Mouse (Mus musculus) embryonic facial prominence, embryonic 10.5 days (tissue): ENCODE measurements around the gene Sertad4. TPM values are rescaled to one million over a fixed set of nuclear protein-coding genes. Genes with fewer than 3 reads are reported as not detected.

Experiments used
- DNase-seq: peaks from one replicate; pipeline ENCODE4 v3.0.0-alpha.2; 2017; ENCODE audit warnings: low spot score
- H3K27ac ChIP-seq: fragments of 300-500 bp; sonication (generic); replicated peaks from 2 replicates; pipeline ENCODE4 v1.5.1; 2016; ENCODE audit warnings: mild to moderate bottlenecking
- H3K27me3 ChIP-seq: fragments of 300-500 bp; sonication (generic); replicated peaks from 2 replicates; pipeline ENCODE4 v1.6.1; 2016; ENCODE audit warnings: low read depth, mild to moderate bottlenecking; ENCODE audit not compliant: poor library complexity, severe bottlenecking
- H3K36me3 ChIP-seq: fragments of 300-500 bp; sonication (generic); replicated peaks from 2 replicates; pipeline ENCODE4 v1.6.1; 2016; ENCODE audit warnings: mild to moderate bottlenecking, moderate library complexity
- H3K4me1 ChIP-seq: fragments of 300-500 bp; sonication (generic); 2 replicates; pipeline ENCODE4 v1.6.1; 2016
- H3K4me3 ChIP-seq: fragments of 300-500 bp; sonication (generic); 2 replicates; pipeline ENCODE4 v1.5.1; 2016; ENCODE audit warnings: mild to moderate bottlenecking, moderate library complexity
- H3K9me3 ChIP-seq: fragments of 300-500 bp; sonication (generic); 2 replicates; pipeline ENCODE4 v1.6.1; 2016; ENCODE audit warnings: mild to moderate bottlenecking
- WGBS: fragments of 180-500 bp; shearing (Covaris S2); methylation state at CpG from one replicate; pipeline ENCODE4 v1.1.7; 2016; 5-methylcytosine and 5-hydroxymethylcytosine counted together
- polyA plus RNA-seq: library from polyadenylated mRNA; unstranded; fragments of >200 nt; fragmentation: Nextera tagmentation; extraction: Ambion mirVana; gene quantifications from 2 replicates; pipeline ENCODE4 v1.2.1, GENCODE M21; 2016

Sertad4 gene
- polyA plus RNA-seq, 1 experiment from 2014 or later: 33.4 TPM

DNA sequence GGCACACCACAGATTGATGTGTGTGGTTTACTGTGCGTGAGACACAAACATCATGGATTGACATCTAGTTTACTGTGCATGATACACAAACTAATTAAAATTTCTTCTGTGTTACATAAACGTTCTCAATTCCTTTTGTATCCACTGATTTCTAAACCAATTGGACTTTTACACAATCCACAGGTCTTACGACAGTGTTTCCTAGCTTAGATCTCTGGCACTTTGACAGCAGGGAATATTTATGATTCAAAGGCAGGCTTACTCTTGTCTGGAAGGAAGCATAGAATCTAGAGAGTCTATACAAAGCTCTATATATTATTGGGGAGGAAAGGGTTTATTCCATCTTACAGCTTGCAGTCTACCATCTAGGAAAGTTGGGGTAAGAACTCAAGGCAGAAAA, 8.9 kb upstream of the Sertad4 start:
- no peaks in the 10 kb centered on the region for H3K9me3 ChIP-seq
- H3K27me3 ChIP-seq: peaks cover 5% of the 10 kb centered on the region
- 87% methylated on average over 3 of the region's 3 CpGs for whole genome bisulfite sequencing

DNA sequence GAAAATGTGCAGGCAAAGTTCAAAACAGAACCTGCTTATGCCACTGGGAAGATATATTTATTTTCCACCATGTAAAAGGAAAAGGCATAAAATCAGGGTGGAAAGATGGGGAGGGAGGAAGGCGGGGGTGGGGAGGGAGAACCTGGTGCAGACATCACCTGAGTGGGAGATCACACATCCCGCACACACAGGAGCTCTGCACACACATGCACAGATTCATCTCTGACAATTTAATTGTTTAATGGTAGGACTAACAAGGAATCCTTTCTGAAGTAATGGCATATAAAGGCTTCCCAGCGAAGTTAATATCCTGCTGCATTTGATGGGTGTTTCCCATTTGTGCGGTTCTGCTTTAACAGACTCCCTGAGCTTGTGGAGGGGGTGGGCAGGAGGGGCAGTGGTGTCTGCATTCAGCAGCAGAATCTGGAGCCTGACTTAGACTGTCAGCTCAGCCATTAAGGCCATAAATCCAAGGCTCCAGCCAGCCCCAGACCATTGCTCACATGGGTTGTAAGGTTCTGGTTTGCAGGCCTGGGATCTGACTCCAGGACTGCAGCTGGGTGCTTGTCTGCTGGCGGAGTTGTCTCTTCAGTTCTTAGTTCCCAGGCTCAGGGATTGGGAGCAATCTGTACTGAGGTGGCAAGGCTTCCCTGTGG, 5.9 kb upstream of the Sertad4 start:
- peaks cover 21% of the 10 kb centered on the region for H3K4me1 ChIP-seq
- H3K9me3 ChIP-seq: no peaks in the 10 kb centered on the region
- peak overlapping the region; percentile 40; the same call in 1 of the 2 replicates for H3K27ac ChIP-seq
- DNase-seq: no peak
- peaks cover 34% of the 10 kb centered on the region for H3K27me3 ChIP-seq
- WGBS: 68% methylated on average over 5 of the region's 5 CpGs
- no peak overlapping the region for H3K4me3 ChIP-seq
- H3K36me3 ChIP-seq: no peaks in the 10 kb centered on the region

More for the DNA sequence above, 8.9 kb upstream of the Sertad4 start:
- Histone ChIP-seq H3K4me1 (peaks cover 14% of the 10 kb centered on the region), H3K27ac (no peak overlapping the region), H3K36me3 (no peaks in the 10 kb centered on the region), H3K4me3 (no peak overlapping the region)
- DNase-seq: no peak

GRCm38 (mm10) chr1:192860273-192860672, 4.7 kb upstream of the Sertad4 start:
- Histone ChIP-seq H3K9me3 (no peaks in the 10 kb centered on the region), H3K27me3 (peaks cover 38% of the 10 kb centered on the region), H3K27ac (no peak overlapping the region), H3K36me3 (no peaks in the 10 kb centered on the region), H3K4me3 (no peak overlapping the region), H3K4me1 (peaks cover 28% of the 10 kb centered on the region)
- WGBS: 70% methylated on average over 6 of the region's 6 CpGs
- no peak for DNase-seq

GRCm38 (mm10) chr1:192857582-192857981, 2.0 kb upstream of the Sertad4 start:
- 92% methylated on average over 5 of the region's 5 CpGs for WGBS
- Histone ChIP-seq H3K9me3 (no peaks in the 10 kb centered on the region), H3K4me3 (no peak overlapping the region), H3K27ac (no peak overlapping the region), H3K4me1 (peaks cover 53% of the 10 kb centered on the region), H3K36me3 (no peaks in the 10 kb centered on the region), H3K27me3 (peaks cover 62% of the 10 kb centered on the region)
- DNase-seq: no peak

- DNase-seq: no peak
- Histone ChIP-seq H3K36me3 (no peaks in the 10 kb centered on the region), H3K4me3 (no peak overlapping the region), H3K4me1 (peaks cover 55% of the 10 kb centered on the region), H3K27me3 (peaks cover 69% of the 10 kb centered on the region), H3K27ac (no peak overlapping the region), H3K9me3 (no peaks in the 10 kb centered on the region)
- 72% methylated on average over 6 of the region's 6 CpGs for WGBS
These were observed 1.4 kb upstream of the Sertad4 start for GRCm38 (mm10) chr1:192856931-192857330.

DNA sequence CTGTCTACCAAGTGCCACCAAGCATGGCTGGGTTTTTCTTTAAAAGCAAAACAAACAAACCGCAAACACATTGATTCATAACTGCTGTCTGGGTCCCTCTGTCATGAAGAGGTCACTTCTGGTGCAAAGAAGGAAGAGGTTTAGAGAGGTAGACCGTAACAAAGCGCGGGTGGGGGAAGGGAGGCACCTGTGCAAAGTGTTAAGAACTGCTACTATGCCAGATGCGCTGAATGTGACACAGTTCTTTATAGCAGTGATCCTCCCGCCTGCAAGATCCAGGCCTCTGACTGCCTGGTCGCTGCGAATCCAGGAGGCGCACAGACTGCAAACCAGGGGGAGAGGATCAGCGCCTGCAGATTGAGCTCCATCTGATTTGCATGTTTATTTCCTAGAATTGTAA, 855 bp upstream of the Sertad4 start:
- H3K27me3 ChIP-seq: peaks cover 72% of the 10 kb centered on the region
- H3K4me1 ChIP-seq: peaks cover 55% of the 10 kb centered on the region
- peak overlapping the region; percentile 98 for H3K27ac ChIP-seq
- H3K9me3 ChIP-seq: no peaks in the 10 kb centered on the region
- H3K36me3 ChIP-seq: no peaks in the 10 kb centered on the region
- H3K4me3 ChIP-seq: peak overlapping the region; percentile 94
- 6% methylated on average over 10 of the region's 10 CpGs for WGBS
- peak; percentile 60 for DNase-seq

DNA sequence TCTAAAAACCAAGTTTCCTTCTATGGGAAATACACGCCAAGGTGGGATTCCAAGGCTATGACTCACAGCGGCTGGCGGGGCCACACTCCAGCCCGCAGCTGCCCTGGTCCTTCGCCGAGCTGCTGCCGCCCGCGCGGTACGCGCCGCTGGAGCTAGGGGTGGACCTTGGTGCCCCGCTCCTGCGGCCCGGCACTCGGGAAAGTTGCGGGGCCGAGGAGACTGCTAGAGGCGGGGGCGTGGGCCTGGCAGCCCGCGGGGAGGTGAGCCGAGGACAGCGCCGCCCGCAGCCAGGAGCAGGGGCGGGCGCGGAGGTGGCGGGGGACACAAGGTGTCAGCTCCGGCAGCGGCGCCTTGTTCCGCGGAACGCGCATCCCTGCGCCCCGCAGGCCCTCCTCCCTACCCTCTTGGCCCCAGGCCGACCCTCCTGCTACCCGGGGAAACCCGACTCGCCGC, 711 bp downstream of the Sertad4 start:
- H3K27me3 ChIP-seq: peaks cover 87% of the 10 kb centered on the region
- H3K36me3 ChIP-seq: peaks cover 9% of the 10 kb centered on the region
- H3K4me3 ChIP-seq: peak overlapping the region; percentile 94
- under 1% methylated on average over 45 of the region's 45 CpGs for WGBS
- H3K27ac ChIP-seq: peak overlapping the region; percentile 98
- peaks cover 65% of the 10 kb centered on the region for H3K4me1 ChIP-seq
- peak; percentile 78 for DNase-seq
- H3K9me3 ChIP-seq: no peaks in the 10 kb centered on the region

DNA sequence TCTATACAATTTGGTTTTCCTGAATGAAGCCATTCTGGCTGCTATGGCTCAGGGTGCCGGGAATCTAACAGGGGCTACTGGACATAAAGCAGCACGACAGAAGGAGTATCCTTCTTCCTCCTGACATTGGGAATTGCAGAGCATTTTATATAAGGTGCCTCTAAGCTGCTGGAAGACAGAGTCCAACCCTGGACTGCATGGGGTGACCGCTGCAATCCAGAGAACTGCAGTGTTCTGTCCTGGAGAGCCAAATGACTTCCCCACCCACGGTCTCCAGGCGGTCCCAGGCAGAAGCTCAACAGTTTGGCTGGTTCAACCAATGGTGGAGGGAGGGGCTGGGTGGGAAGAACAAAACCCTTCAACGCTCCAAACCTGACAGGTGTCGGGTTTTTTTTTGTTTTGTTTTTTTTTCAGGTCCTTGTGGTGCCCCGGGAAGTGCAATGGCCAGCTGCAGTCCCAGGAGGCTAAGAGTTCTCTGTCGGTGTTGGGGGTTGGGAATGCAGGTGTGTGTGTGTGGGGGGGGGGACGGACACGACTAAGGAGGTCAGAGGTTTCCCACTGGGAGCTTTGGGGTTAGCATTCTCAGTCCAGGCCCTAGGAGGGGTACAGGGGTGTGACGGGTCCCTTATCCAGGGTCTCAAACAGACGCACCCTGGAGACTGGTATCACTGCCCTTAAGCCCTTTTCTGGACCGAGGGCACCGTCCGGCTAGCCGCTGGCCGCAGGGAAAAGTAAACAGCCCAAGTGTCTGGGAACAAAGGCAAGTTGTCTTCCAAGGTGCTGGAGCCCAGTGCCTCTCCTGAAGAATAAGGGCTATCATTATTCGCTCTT, 1.4 kb downstream of the Sertad4 start:
- H3K9me3 ChIP-seq: no peaks in the 10 kb centered on the region
- peaks cover 87% of the 10 kb centered on the region for H3K27me3 ChIP-seq
- H3K36me3 ChIP-seq: peaks cover 16% of the 10 kb centered on the region
- peak overlapping the region; percentile 94 for H3K4me3 ChIP-seq
- H3K27ac ChIP-seq: peak overlapping the region; percentile 98
- DNase-seq: no peak
- 2% methylated on average over 19 of the region's 19 CpGs for WGBS
- H3K4me1 ChIP-seq: peaks cover 70% of the 10 kb centered on the region

- 39% methylated on average over 2 of the region's 2 CpGs for WGBS
- H3K27ac ChIP-seq: no peak overlapping the region
- DNase-seq: no peak
These were observed 2.1 kb downstream of the Sertad4 start for GRCm38 (mm10) chr1:192853429-192853828.

DNA sequence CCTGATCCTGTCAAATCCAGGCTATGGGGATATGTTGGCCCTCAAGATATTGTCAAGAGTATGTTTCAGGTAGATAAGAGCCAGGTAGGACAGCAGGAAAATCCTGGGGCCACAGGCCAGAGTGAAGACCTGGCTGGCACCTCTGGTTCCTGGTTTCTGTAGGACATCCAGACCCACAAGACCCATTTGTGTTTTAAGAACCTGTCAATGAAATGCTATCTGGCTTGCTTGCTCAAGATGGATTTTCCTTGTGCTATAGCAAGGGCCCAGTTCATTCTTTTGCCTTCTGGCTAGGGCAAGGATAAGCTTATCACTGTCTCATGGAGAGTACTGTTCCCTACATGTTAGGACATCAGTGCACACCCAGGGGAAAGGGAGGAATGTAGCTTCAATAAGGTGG, 3.5 kb downstream of the Sertad4 start:
- peaks cover 83% of the 10 kb centered on the region for H3K27me3 ChIP-seq
- peaks cover 73% of the 10 kb centered on the region for H3K4me1 ChIP-seq
- H3K27ac ChIP-seq: peak overlapping the region; percentile 79
- no peaks in the 10 kb centered on the region for H3K9me3 ChIP-seq
- peak overlapping the region; percentile 94 for H3K4me3 ChIP-seq
- DNase-seq: no peak
- peaks cover 37% of the 10 kb centered on the region for H3K36me3 ChIP-seq

More at GRCm38 (mm10) chr1:192853429-192853828, 2.1 kb downstream of the Sertad4 start:
- peak overlapping the region; percentile 94 for H3K4me3 ChIP-seq
- peaks cover 70% of the 10 kb centered on the region for H3K4me1 ChIP-seq
- peaks cover 88% of the 10 kb centered on the region for H3K27me3 ChIP-seq
- peaks cover 23% of the 10 kb centered on the region for H3K36me3 ChIP-seq
- no peaks in the 10 kb centered on the region for H3K9me3 ChIP-seq

- H3K27me3 ChIP-seq: peaks cover 82% of the 10 kb centered on the region
- peaks cover 73% of the 10 kb centered on the region for H3K4me1 ChIP-seq
- WGBS: 6% methylated on average over 6 of the region's 6 CpGs
- peak; percentile 62 for DNase-seq
- H3K36me3 ChIP-seq: peaks cover 41% of the 10 kb centered on the region
- peak overlapping the region; percentile 79 for H3K27ac ChIP-seq
- H3K4me3 ChIP-seq: peak overlapping the region; percentile 94
- no peaks in the 10 kb centered on the region for H3K9me3 ChIP-seq
These were observed 3.9 kb downstream of the Sertad4 start for GRCm38 (mm10) chr1:192851640-192852039.

- peak overlapping the region; percentile 94 for H3K4me3 ChIP-seq
- peaks cover 82% of the 10 kb centered on the region for H3K27me3 ChIP-seq
These were observed 4.4 kb downstream of the Sertad4 start for GRCm38 (mm10) chr1:192851126-192851525.

GRCm38 (mm10) chr1:192849616-192850015, 5.9 kb downstream of the Sertad4 start:
- no peak overlapping the region for H3K27ac ChIP-seq
- peaks cover 62% of the 10 kb centered on the region for H3K36me3 ChIP-seq
- H3K27me3 ChIP-seq: peaks cover 81% of the 10 kb centered on the region
- peaks cover 65% of the 10 kb centered on the region for H3K4me1 ChIP-seq
- no peak for DNase-seq
- no peaks in the 10 kb centered on the region for H3K9me3 ChIP-seq
- no peak overlapping the region for H3K4me3 ChIP-seq
- WGBS: 83% methylated on average over 5 of the region's 5 CpGs

More at GRCm38 (mm10) chr1:192851126-192851525, 4.4 kb downstream of the Sertad4 start:
- H3K4me1 ChIP-seq: peaks cover 67% of the 10 kb centered on the region
- no peak for DNase-seq
- 2% methylated on average over 2 of the region's 2 CpGs for WGBS
- H3K9me3 ChIP-seq: no peaks in the 10 kb centered on the region
- H3K36me3 ChIP-seq: peaks cover 46% of the 10 kb centered on the region
- peak overlapping the region; percentile 79 for H3K27ac ChIP-seq
